Mouse (Mus musculus) layer of hippocampus, postnatal 36 days (tissue): ENCODE measurements around the gene Dmxl2. TPM values are rescaled to one million over a fixed set of nuclear protein-coding genes. Genes with fewer than 3 reads are reported as not detected.

Source experiments
- total RNA-seq, 2 experiments: library from RNA; stranded (reverse); gene quantifications; 2 replicates each; pipeline ENCODE4 v1.2.3; 2021

Dmxl2 gene
- total RNA-seq, 2 experiments from 2014 or later: 206 to 213 TPM

Other genes starting within 250 kb of the Dmxl2 start
- gene Cyp19a1, start 233.5 kb downstream of the Dmxl2 start, total RNA-seq: under 1 TPM in 1 of 2 experiments, not detected in 1; 0.30 TPM
- 1 to 10 TPM; 1.1 to 1.2 TPM for gene Gldn, start 215.1 kb downstream of the Dmxl2 start, total RNA-seq
- gene Sh2d7, start 37.4 kb upstream of the Dmxl2 start, total RNA-seq: under 1 TPM in 1 of 2 experiments, not detected in 1; 0.20 TPM
- gene Cib2, start 58.6 kb upstream of the Dmxl2 start, total RNA-seq: 10 to 100 TPM; 21.6 to 22.0 TPM
- gene Idh3a, start 84.7 kb upstream of the Dmxl2 start, total RNA-seq: 100 to 1,000 TPM; 174 to 183 TPM
- gene Acsbg1, start 160.2 kb upstream of the Dmxl2 start, total RNA-seq: 100 to 1,000 TPM; 110 to 111 TPM
- 10 to 100 TPM; 52.4 to 57.9 TPM for gene Dnaja4, start 197.2 kb upstream of the Dmxl2 start, total RNA-seq
- gene Wdr61, start 232.9 kb upstream of the Dmxl2 start, total RNA-seq: 10 to 100 TPM; 60.9 to 62.5 TPM